Mouse (Mus musculus): ENCODE data around the gene Lama2. TPM values are rescaled to one million over a fixed set of nuclear protein-coding genes. Genes with fewer than 3 reads are reported as not detected.

Gene Lama2
- 12.4 and 15.9 TPM in 2 replicates for polyA plus RNA-seq (2012; rRNA removed)

DNA sequence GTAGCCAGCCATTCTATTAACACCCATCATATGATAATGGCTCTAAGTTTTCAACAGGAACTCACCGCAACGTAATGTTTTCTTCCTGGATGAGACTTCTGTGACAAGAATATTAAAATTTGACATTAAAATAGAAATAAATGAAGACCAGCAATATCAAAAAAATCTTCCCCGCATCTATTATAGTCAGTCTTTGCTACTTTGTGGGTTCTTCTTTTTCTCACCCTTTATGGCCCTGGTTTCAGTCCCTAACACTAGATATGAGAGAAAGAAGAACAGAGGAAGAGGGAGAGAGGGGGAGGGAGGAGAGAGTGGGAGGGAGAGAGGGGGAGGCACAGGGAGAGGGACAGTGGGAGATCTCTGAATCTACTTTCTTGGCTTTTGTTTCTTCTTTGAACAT lies at the start of gene Lama2:
TSS of gene Lama2 (minus strand) at position 101 of the 400 bp plus-strand sequence.

